Mouse (Mus musculus) lung, postnatal 36 days (tissue): ENCODE measurements at regions not wholly inside any gene's neighbourhood (a gene's known extent, or its start where the extent isn't known, plus 50 kb on each side); places are given as distances from the start of the nearest gene placed in this dataset.

Experiments
- DNase-seq: peaks from one replicate; pipeline ENCODE4 v3.0.0; 2022; ENCODE audit warnings: mixed read lengths

DNA sequence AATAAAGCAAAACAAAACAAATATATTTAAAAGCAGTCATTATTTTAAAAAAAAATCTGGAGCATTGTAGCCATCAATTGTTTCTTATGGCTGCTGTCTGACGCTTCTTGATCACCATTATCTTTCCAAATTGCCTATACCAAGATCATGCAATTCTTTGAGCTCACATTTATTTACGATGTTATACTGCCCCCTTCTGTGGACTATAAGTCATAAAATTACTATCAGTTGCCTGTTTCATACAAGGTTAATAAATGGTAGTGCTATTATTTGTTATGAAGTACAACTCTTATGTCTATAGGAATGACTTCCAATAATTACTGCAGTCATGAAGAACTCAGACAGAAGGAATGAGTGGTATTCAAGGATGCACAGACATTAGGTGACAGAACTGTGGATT lies 57.3 kb upstream of the Eda2r start:
- no peak for DNase-seq

DNA sequence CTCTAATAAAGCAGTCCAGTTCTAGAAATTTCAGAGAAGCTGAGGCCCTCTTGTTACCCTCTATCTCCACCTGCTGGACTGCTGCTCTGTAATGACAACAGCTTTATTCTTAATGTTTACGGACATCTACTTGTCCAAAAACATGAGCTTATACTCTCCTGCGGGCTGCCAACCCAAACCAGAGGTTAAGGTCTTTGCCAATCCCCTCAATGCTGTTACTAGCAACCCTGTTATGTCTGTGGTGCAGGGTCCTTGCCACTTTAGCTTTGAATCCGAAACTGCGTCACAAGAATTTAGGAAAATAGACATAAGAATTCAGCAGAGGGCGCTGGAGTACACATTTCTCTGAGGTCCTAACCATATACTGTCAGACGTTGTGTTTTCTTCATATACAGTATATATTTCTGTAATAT lies 54.4 kb upstream of the Eda2r start:
- DNase-seq, result peak; percentile 62
